Mouse (Mus musculus) granulocyte monocyte progenitor cell, adult 5-6 weeks (primary cell): ENCODE data around the gene Asb1. TPM values are rescaled to one million over a fixed set of nuclear protein-coding genes. Genes with fewer than 3 reads are reported as not detected.

Experiments used
- ATAC-seq: replicated peaks from 2 replicates; pipeline ENCODE4 v1.8.0; 2016; ENCODE audit warnings: mild to moderate bottlenecking, moderate TSS enrichment, inconsistent platforms; ENCODE audit not compliant: poor library complexity, severe bottlenecking
- total RNA-seq, 2 experiments: library from RNA; stranded (forward) in 1 of 2; stranded (reverse) in 1 of 2; fragments of 200-712, 200-1000 nt in 1 of 2; fragments of >200 nt in 1 of 2; fragmentation: Nextera tagmentation in 1 of 2; gene quantifications; 2 replicates each; pipeline ENCODE4 v1.2.3; 2014 to 2017

Gene Asb1
- total RNA-seq, 2 experiments from 2014 or later = 4.2 to 7.9 TPM

- no peak for ATAC-seq
Observed at GRCm38 (mm10) chr1:91600671-91601361, 60.5 kb downstream of the Asb1 start.

GRCm38 (mm10) chr1:91601362-91602096 lies 61.2 kb downstream of the Asb1 start:
- no peak for ATAC-seq

- no peak for ATAC-seq
Observed at GRCm38 (mm10) chr1:91605632-91606031, 65.3 kb downstream of the Asb1 start.

GRCm38 (mm10) chr1:91606701-91607100 lies 66.4 kb downstream of the Asb1 start:
- ATAC-seq = no peak

GRCm38 (mm10) chr1:91607141-91607540 lies 66.8 kb downstream of the Asb1 start:
- ATAC-seq = no peak

Other genes starting within 250 kb of the Asb1 start
- 31.6 and 39.5 TPM in 2 replicates for gene Scly, start 242.2 kb upstream of the Asb1 start, total RNA-seq (2014; fragmentation: Nextera tagmentation)
- 20.9 and 21.8 TPM in 2 replicates for gene Scly, start 242.2 kb upstream of the Asb1 start, total RNA-seq (2017)
- 0.17 and 0.95 TPM in 2 replicates for gene Espnl, start 218.5 kb upstream of the Asb1 start, total RNA-seq (2014; fragmentation: Nextera tagmentation)
- gene Espnl, start 218.5 kb upstream of the Asb1 start, total RNA-seq (2017) = 0.22 and 0.26 TPM in 2 replicates
- not detected in 2 replicates for gene Klhl30, start 189.5 kb upstream of the Asb1 start, total RNA-seq (2014; fragmentation: Nextera tagmentation)
- not detected in 2 replicates for gene Klhl30, start 189.5 kb upstream of the Asb1 start, total RNA-seq (2017)
- 0.24 TPM in 1 of 2 replicates, not detected in the other for gene Erfe, start 174.1 kb upstream of the Asb1 start, total RNA-seq (2014; fragmentation: Nextera tagmentation)
- gene Erfe, start 174.1 kb upstream of the Asb1 start, total RNA-seq (2017) = 0.26 TPM in 1 of 2 replicates, not detected in the other
- gene Ilkap, start 141.7 kb upstream of the Asb1 start, total RNA-seq (2014; fragmentation: Nextera tagmentation) = 108 and 113 TPM in 2 replicates
- 109 and 111 TPM in 2 replicates for gene Ilkap, start 141.7 kb upstream of the Asb1 start, total RNA-seq (2017)
- 45.9 and 51.9 TPM in 2 replicates for gene Hes6, start 126.5 kb upstream of the Asb1 start, total RNA-seq (2014; fragmentation: Nextera tagmentation)
- gene Hes6, start 126.5 kb upstream of the Asb1 start, total RNA-seq (2017) = 29.1 TPM in 2 replicates
- gene Per2, start 81.2 kb upstream of the Asb1 start, total RNA-seq (2014; fragmentation: Nextera tagmentation) = 4.3 and 7.8 TPM in 2 replicates
- gene Per2, start 81.2 kb upstream of the Asb1 start, total RNA-seq (2017) = 3.2 and 8.7 TPM in 2 replicates
- gene Traf3ip1, start 45.9 kb upstream of the Asb1 start, total RNA-seq (2014; fragmentation: Nextera tagmentation) = 5.2 and 7.0 TPM in 2 replicates
- 4.6 and 5.6 TPM in 2 replicates for gene Traf3ip1, start 45.9 kb upstream of the Asb1 start, total RNA-seq (2017)